Mouse (Mus musculus) limb, embryonic 15.5 days (tissue): ENCODE data around the gene Abca13. TPM values are rescaled to one million over a fixed set of nuclear protein-coding genes. Genes with fewer than 3 reads are reported as not detected.
"Not testable (repeated sequence)": the region's sequence is repeated elsewhere in the genome, so short reads cannot be mapped to it uniquely, and the experiment has no call there.

Source experiments
- ATAC-seq: fragments of 200-750 bp; cut with Nextera tagmentation; 2 replicates; pipeline ENCODE4 v1.8.0; 2017; ENCODE audit warnings: low read depth, moderate TSS enrichment; ENCODE audit not compliant: insufficient number of reproducible peaks, low FRiP score, low TSS enrichment
- H3K27ac ChIP-seq: fragments of 300-500 bp; sonication (generic); 2 replicates; pipeline ENCODE4 v1.5.1; 2015; ENCODE audit warnings: moderate library complexity, mild to moderate bottlenecking, inconsistent platforms
- H3K27me3 ChIP-seq: fragments of 300-500 bp; sonication (generic); 2 replicates; pipeline ENCODE4 v1.6.1; 2015; ENCODE audit warnings: inconsistent platforms
- H3K36me3 ChIP-seq: fragments of 300-500 bp; sonication (generic); 2 replicates; pipeline ENCODE4 v1.6.1; 2015; ENCODE audit warnings: inconsistent platforms
- H3K4me1 ChIP-seq: fragments of 300-500 bp; sonication (generic); 2 replicates; pipeline ENCODE4 v1.6.1; 2015; ENCODE audit warnings: inconsistent platforms
- H3K4me2 ChIP-seq: fragments of 300-500 bp; sonication (generic); 2 replicates; pipeline ENCODE4 v1.6.1; 2015; ENCODE audit warnings: mild to moderate bottlenecking, inconsistent platforms
- H3K4me3 ChIP-seq: fragments of 300-500 bp; sonication (generic); 2 replicates; pipeline ENCODE4 v1.5.1; 2015; ENCODE audit warnings: mild to moderate bottlenecking, inconsistent platforms
- H3K9ac ChIP-seq: fragments of 300-500 bp; sonication (generic); 2 replicates; pipeline ENCODE4 v1.6.1; 2015; ENCODE audit warnings: inconsistent platforms
- H3K9me3 ChIP-seq: fragments of 300-500 bp; sonication (generic); 2 replicates; pipeline ENCODE4 v1.6.1; 2016; ENCODE audit warnings: inconsistent platforms
- WGBS: fragments of 180-500 bp; shearing (Covaris S2); methylation state at CpG from one replicate; pipeline ENCODE4 v1.1.7; 2015; 5-methylcytosine and 5-hydroxymethylcytosine counted together
- polyA plus RNA-seq: library from polyadenylated mRNA; unstranded; fragments of >200 nt; fragmentation: Nextera tagmentation; extraction: Ambion mirVana; gene quantifications from 2 replicates; pipeline ENCODE4 v1.2.1, GENCODE M21; 2015

Abca13 gene
- polyA plus RNA-seq, 1 experiment from 2014 or later = 0.03 TPM

DNA sequence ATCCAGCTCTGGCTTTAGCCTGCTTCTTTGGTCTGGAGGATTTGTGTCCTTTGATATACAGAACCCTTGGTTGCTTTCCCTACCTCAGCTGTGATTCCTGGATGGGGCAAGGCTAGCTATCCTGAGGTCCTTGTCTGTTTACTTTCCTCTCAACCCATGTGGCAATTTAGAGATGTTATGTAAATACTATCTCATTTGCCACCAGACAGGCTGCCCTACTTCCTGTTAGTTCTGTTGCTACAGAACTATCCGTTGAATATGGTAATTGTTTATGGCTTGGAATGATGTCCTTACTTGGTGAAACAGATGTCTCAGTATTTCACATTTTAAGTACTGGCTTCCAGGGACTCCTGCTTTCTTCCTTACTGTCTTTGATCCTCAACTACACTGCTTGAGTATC is 107.9 kb downstream of the Abca13 start:
- Histone ChIP-seq H3K27me3 (no peaks in the 10 kb centered on the region), H3K4me3 (no peak overlapping the region), H3K27ac (no peak overlapping the region), H3K9ac (no peak overlapping the region), H3K9me3 (no peaks in the 10 kb centered on the region), H3K4me1 (no peaks in the 10 kb centered on the region), H3K4me2 (no peak overlapping the region), H3K36me3 (no peaks in the 10 kb centered on the region)
- 27% methylated on average over 1 of the region's 1 CpGs for whole genome bisulfite sequencing
- no peak for ATAC-seq

GRCm38 (mm10) chr11:9305450-9305849 is 113.7 kb downstream of the Abca13 start:
- H3K36me3 ChIP-seq = no peaks in the 10 kb centered on the region
- no peak overlapping the region for H3K9ac ChIP-seq
- no peaks in the 10 kb centered on the region for H3K4me1 ChIP-seq
- no peaks in the 10 kb centered on the region for H3K9me3 ChIP-seq
- ATAC-seq = no peak
- WGBS = 80% methylated on average over 4 of the region's 4 CpGs
- H3K4me3 ChIP-seq = no peak overlapping the region
- no peak overlapping the region for H3K4me2 ChIP-seq
- no peak overlapping the region for H3K27ac ChIP-seq
- H3K27me3 ChIP-seq = no peaks in the 10 kb centered on the region

DNA sequence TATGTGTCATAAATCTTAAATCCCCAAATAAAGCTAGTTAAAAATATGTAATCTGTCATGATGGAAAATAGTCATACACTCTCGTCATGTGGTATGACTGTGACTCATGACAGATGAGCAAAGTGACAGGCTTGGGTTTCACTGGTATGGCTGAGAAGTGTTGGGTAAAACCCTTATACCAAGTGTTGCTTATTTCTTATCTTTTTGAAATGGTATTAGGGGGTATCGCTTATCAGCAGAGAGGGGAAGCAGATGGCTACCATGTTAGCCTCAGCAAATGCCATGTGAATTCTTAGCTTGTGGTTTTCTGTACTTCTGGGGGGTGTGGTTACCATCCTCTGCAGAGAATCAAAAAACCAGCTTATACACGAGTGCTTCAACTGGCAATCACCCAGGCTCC is 124.8 kb downstream of the Abca13 start:
- H3K36me3 ChIP-seq = no peaks in the 10 kb centered on the region
- H3K9me3 ChIP-seq = no peaks in the 10 kb centered on the region
- H3K27me3 ChIP-seq = peaks cover 3% of the 10 kb centered on the region; the same call in 1 of the 2 replicates
- H3K4me3 ChIP-seq = no peak overlapping the region
- 55% methylated on average over 3 of the region's 3 CpGs for WGBS
- H3K4me1 ChIP-seq = no peaks in the 10 kb centered on the region
- no peak overlapping the region for H3K27ac ChIP-seq
- ATAC-seq = no peak
- H3K4me2 ChIP-seq = no peak overlapping the region
- H3K9ac ChIP-seq = no peak overlapping the region

GRCm38 (mm10) chr11:9317076-9317929 is 125.6 kb downstream of the Abca13 start:
- 29% methylated on average over 6 of the region's 6 CpGs for WGBS
- Histone ChIP-seq H3K27ac (no peak overlapping the region), H3K4me3 (no peak overlapping the region), H3K36me3 (no peaks in the 10 kb centered on the region), H3K27me3 (peaks cover 3% of the 10 kb centered on the region; the same call in 1 of the 2 replicates), H3K9me3 (no peaks in the 10 kb centered on the region), H3K9ac (no peak overlapping the region), H3K4me2 (no peak overlapping the region), H3K4me1 (no peaks in the 10 kb centered on the region)
- ATAC-seq = no peak

DNA sequence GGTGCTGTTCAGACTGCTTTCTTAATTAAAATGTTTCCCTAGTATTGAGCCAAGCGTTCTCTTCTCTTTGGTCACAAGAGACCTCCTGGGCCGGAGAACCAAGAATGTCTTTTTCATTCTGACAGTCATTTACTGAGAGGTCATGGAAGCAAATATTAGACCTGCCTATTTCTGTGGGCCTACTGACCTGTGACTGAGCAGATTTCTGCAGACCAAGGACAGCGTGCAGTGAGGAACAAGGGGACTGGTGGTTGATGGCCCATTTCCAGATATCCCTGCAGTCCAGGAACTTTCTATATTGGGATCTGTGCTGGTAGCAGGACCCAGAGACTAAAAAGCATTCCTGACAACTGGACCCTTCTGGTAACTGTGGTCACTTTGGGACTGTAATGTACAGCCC is 146.4 kb downstream of the Abca13 start:
- H3K9ac ChIP-seq = no peak overlapping the region
- H3K9me3 ChIP-seq = no peaks in the 10 kb centered on the region
- no peak overlapping the region for H3K27ac ChIP-seq
- ATAC-seq = 0 out of 2 replicates have a peak, but pooled peaks have one; percentile 4
- H3K27me3 ChIP-seq = no peaks in the 10 kb centered on the region
- H3K4me3 ChIP-seq = no peak overlapping the region
- 69% methylated on average over 3 of the region's 3 CpGs for WGBS
- H3K4me1 ChIP-seq = no peaks in the 10 kb centered on the region
- H3K4me2 ChIP-seq = no peak overlapping the region
- no peaks in the 10 kb centered on the region for H3K36me3 ChIP-seq

DNA sequence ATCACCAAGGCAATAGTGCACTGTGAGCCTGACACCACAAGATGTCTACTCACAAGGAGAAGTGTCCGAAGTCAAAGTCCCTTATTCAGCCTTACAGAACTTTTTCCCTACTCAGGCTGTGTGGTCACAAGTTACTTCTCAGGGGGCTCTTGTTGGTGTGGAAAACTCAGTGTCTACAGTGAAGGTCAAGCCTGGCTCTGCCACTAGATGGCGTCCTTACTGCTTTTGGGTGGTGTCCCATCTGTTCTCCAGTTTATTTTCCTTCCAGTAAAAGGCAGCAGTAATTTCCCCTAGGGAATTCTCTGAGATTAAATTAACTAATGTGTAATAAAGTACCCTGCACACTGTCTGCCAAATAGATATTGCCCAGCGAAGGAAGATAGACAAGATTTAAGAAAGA is 156.0 kb downstream of the Abca13 start:
- Histone ChIP-seq H3K4me3 (no peak overlapping the region), H3K9ac (no peak overlapping the region), H3K4me1 (no peaks in the 10 kb centered on the region), H3K4me2 (no peak overlapping the region), H3K27ac (no peak overlapping the region), H3K9me3 (no peaks in the 10 kb centered on the region), H3K27me3 (no peaks in the 10 kb centered on the region), H3K36me3 (no peaks in the 10 kb centered on the region)
- ATAC-seq = no peak
- 47% methylated on average over 3 of the region's 3 CpGs for WGBS

DNA sequence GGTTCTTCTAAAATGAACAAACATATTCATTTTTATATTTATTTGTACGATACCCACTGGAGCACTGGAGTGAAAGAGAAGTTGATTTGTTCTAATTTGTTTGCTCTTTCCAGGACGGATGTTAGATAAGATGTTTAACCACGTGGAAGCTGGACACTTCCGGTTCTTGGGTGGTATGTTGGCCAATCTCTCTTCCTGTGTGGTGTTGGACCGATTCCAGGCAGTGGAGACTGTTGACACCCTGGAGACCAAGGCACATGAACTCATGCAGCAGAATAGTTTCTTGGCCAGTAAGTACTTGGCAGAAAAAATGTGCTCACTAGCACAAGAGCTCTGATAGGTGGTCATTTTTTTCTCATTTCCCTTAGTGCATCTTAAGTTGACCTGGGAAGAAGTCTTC is 181.4 kb downstream of the Abca13 start:
- no peak overlapping the region for H3K4me2 ChIP-seq
- WGBS = 73% methylated on average over 5 of the region's 5 CpGs
- H3K27ac ChIP-seq = no peak overlapping the region
- H3K27me3 ChIP-seq = no peaks in the 10 kb centered on the region
- no peaks in the 10 kb centered on the region for H3K4me1 ChIP-seq
- H3K4me3 ChIP-seq = no peak overlapping the region
- no peak overlapping the region for H3K9ac ChIP-seq
- no peaks in the 10 kb centered on the region for H3K36me3 ChIP-seq
- no peaks in the 10 kb centered on the region for H3K9me3 ChIP-seq
- no peak for ATAC-seq

DNA sequence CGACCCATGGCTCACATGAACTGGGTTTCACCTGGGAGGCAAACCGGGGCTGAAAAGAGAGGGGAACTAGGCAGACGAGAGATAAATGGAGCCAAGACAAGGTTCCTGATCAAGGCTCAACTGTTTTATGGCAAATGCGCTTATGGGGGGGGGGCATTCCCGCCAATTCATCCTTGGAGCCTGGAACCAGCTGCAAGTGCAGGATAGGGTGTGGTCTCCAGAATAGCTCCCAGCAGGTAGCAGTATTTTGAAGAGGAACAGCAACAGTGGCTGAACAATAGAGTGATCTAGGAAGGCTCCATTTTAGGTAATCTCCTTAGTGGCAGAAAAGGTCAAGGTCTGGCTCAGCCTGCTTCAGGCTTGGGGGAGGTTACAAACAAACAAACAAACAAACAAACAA is 182.7 kb downstream of the Abca13 start:
- H3K9ac ChIP-seq, H3K27ac ChIP-seq, H3K4me3 ChIP-seq, ATAC-seq, H3K9me3 ChIP-seq, H3K27me3 ChIP-seq, H3K4me2 ChIP-seq, H3K36me3 ChIP-seq, H3K4me1 ChIP-seq: not testable (repeated sequence)
- WGBS = 78% methylated on average over 5 of the region's 5 CpGs

DNA sequence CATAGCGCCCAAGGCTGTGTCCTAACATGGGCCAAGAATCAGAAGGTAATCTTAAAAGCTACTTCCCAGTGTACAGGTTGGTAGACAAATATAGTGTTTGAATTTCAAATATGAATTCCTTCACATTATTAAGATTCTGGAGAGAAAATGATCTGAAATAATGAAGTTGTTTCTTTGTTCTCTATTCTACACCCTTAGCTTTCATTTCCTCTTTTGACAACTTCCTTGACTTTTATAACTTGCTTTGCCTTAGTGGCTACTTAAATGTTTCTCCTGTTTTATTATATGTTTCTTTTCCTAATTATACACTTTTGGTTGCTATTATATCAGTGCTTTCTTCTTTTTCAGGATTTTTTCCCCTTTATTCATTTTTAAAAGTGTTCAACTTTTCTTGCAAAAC is 196.8 kb downstream of the Abca13 start:
- Histone ChIP-seq H3K4me2 (no peak overlapping the region), H3K4me1 (no peaks in the 10 kb centered on the region), H3K9ac (no peak overlapping the region), H3K9me3 (no peaks in the 10 kb centered on the region), H3K4me3 (no peak overlapping the region), H3K27me3 (no peaks in the 10 kb centered on the region), H3K27ac (no peak overlapping the region), H3K36me3 (no peaks in the 10 kb centered on the region)
- 81% methylated on average over 1 of the region's 1 CpGs for WGBS
- ATAC-seq = no peak

DNA sequence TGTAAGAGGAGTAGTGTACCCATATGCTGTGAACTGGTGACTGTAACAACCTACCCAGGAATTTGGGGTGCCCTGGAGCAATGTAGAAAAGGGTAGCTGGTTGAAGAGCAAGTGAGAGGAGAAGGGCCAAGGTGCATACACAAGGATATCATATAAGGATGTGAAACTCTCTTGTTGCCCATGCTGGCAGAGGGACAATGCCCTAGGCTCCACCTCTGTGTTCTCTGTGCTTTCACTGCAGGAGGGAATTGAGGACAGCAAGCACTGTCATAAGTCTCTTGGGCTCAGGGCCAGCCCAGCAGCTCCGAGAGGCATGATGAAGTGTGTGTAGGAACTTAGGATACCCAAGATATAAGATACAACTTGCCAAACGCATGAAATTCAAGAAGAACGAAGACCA is 225.2 kb downstream of the Abca13 start:
- Histone ChIP-seq H3K4me1 (no peaks in the 10 kb centered on the region), H3K27me3 (no peaks in the 10 kb centered on the region), H3K4me3 (no peak overlapping the region), H3K27ac (no peak overlapping the region), H3K9me3 (no peaks in the 10 kb centered on the region), H3K4me2 (no peak overlapping the region), H3K9ac (no peak overlapping the region), H3K36me3 (no peaks in the 10 kb centered on the region)
- ATAC-seq = no peak
- 71% methylated on average over 3 of the region's 3 CpGs for WGBS

GRCm38 (mm10) chr11:9420205-9420604 is 228.5 kb downstream of the Abca13 start:
- H3K9ac ChIP-seq = no peak overlapping the region
- WGBS = 43% methylated on average over 2 of the region's 2 CpGs
- no peaks in the 10 kb centered on the region for H3K36me3 ChIP-seq
- H3K27me3 ChIP-seq = no peaks in the 10 kb centered on the region
- no peak overlapping the region for H3K4me3 ChIP-seq
- H3K9me3 ChIP-seq = no peaks in the 10 kb centered on the region
- no peak overlapping the region for H3K4me2 ChIP-seq
- H3K27ac ChIP-seq = no peak overlapping the region
- no peak for ATAC-seq
- H3K4me1 ChIP-seq = no peaks in the 10 kb centered on the region

- no peaks in the 10 kb centered on the region for H3K4me1 ChIP-seq
- no peaks in the 10 kb centered on the region for H3K36me3 ChIP-seq
- no peak overlapping the region for H3K27ac ChIP-seq
- H3K9ac ChIP-seq = no peak overlapping the region
- H3K4me3 ChIP-seq = no peak overlapping the region
- ATAC-seq = no peak
- H3K9me3 ChIP-seq = no peaks in the 10 kb centered on the region
- H3K4me2 ChIP-seq = no peak overlapping the region
- no peaks in the 10 kb centered on the region for H3K27me3 ChIP-seq
- 78% methylated on average over 3 of the region's 3 CpGs for WGBS
These were observed 235.7 kb downstream of the Abca13 start for GRCm38 (mm10) chr11:9427411-9427810.

- no peak for ATAC-seq
- H3K4me1 ChIP-seq = no peaks in the 10 kb centered on the region
- no peaks in the 10 kb centered on the region for H3K9me3 ChIP-seq
- H3K36me3 ChIP-seq = no peaks in the 10 kb centered on the region
- no peak overlapping the region for H3K4me2 ChIP-seq
- H3K27ac ChIP-seq = no peak overlapping the region
- H3K27me3 ChIP-seq = no peaks in the 10 kb centered on the region
- WGBS = 34% methylated on average over 5 of the region's 5 CpGs
- H3K4me3 ChIP-seq = no peak overlapping the region
- H3K9ac ChIP-seq = no peak overlapping the region
These were observed 241.1 kb downstream of the Abca13 start for GRCm38 (mm10) chr11:9432807-9433206.
